Mouse (Mus musculus): Measurements from ENCODE around the gene Dnm1.

Dnm1 gene

DNA sequence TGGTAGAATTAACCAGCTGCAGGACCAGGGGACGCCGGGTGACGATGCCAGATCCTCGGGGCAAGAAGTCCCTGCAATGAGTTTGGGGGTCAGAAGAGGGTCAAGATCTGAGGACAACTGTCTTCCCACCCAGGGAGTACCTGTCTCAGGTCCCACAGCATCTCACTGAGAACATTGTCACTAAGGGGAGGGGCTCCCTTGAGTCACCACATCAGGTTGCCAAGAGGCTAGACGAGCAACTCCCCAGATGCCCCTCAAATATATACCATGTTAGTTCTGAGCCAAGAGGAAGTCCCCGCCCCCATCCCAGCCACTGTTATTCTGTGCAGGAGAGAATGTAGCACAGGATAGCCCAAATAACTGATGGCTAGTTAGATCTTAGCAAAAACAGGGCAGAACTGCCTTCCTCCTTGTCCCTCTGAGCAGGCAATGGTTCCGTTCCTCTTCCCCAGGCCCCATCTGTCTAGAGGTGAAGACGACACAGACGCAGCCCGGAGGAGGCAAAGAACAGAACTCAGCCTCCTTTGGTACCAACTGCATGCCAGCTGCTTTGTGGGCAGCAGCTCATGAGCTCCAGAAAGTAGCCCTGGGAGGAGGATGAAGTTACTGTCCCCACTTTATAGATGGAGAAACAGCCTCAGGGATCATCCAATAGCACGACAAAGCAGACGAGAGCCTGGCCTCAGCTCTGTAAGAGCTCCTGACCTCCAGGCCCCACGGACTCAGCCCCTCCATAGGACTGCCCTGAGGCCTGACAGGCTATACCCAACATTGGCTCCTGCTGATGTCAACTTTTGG is 12.1 kb downstream of the Dnm1 start:
- no peak for DNase-seq (ENCODE audit: inconsistent age in 2 of 2, low spot score in 1 of 2)

DNA sequence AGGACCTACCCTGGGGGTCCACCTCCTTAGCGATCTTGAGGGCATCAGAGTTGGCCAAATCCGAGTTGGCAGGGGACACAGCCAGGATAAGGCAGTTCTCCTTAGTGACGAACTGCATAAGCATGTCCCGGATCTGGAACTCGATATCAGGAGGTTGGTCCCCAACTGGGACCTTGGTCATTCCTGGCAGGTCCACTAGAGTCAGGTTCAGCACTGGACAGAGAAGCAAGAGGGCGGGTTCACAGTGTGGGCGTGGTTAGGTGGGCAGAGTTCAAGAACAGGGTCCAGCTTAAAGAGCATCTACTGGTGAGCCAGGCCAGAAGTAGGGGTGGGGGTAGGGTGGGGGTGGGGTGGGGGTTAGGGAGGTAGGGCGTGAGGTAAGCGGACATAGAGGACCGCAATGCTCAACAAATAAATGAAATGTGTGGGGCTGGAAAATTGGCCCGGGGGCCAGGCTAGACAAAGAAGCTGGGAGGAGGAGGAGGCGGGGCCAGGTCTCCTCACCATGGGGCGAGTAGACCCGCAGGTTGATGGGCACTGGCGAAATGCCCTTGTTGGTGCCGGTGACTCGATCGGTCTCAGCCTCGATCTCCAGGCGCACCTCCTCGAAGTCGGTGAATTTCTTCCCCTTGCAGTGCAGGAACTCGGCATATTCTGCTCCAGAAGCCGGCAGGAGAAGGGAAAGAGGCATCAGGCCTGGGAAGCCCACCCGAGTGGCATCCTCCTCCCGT is 13.1 kb downstream of the Dnm1 start:
- DNase-seq (ENCODE audit: inconsistent age in 2 of 2, low spot score in 1 of 2) = no peak

GRCm38 (mm10) chr2:32335888-32336287 is 17.2 kb downstream of the Dnm1 start:
- no peak for DNase-seq (ENCODE audit: inconsistent age in 2 of 2, low spot score in 1 of 2)

DNA sequence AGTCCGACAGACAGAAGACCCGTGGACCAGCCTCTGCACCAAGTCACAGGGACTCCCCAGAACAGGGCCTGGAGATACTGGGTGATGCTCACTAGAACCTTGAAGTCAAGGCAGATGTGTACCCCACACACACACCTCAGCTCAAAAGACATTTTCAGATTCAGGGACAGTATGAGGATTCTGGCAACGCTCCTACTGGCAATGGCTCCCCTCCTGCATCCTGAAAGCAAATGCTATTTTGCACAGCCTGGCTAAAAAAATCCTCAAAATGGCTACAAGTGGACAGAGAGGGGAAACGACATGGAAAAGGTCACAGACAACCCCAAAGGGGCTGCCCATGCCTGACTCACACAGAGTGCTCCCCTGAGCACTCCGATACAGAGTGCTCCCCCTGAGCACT is 21.0 kb downstream of the Dnm1 start:
- DNase-seq (ENCODE audit: inconsistent age in 2 of 2, low spot score in 1 of 2) = no peak

DNA sequence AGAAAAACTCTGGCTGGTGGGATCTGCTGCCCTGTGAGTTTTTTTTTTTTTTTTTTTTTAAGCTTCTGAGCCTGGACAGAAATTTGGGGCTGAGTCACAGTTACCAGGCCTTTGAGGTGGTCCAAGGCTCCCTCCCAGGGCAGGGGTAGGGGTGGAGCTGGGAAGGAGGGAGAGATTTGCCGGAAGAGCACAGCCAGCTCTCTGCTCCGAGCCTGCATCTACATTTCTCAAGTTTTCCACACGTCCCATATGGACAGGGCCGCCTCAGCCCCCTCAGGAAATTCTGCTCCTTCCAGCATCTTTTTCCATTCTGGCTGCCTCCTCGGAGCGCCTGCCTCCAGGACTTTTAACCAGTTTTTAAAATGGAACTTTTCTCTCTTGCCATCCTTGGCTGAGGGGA is 23.6 kb downstream of the Dnm1 start:
- no peak for DNase-seq (ENCODE audit: inconsistent age in 2 of 2, low spot score in 1 of 2)

- DNase-seq (ENCODE audit: inconsistent age in 2 of 2, low spot score in 1 of 2) = peak in 1 of 2 experiments; percentile 30
Measured at GRCm38 (mm10) chr2:32328911-32329460, 24.2 kb downstream of the Dnm1 start.

- no peak for DNase-seq (ENCODE audit: inconsistent age in 2 of 2, low spot score in 1 of 2)
Measured at GRCm38 (mm10) chr2:32327200-32327599, 25.9 kb downstream of the Dnm1 start.

- DNase-seq (ENCODE audit: inconsistent age in 2 of 2, low spot score in 1 of 2) = peak; percentile 41 to 68
Measured at GRCm38 (mm10) chr2:32325342-32325741, 27.8 kb downstream of the Dnm1 start.

- no peak for DNase-seq (ENCODE audit: inconsistent age in 2 of 2, low spot score in 1 of 2)
Measured at GRCm38 (mm10) chr2:32324322-32324721, 28.8 kb downstream of the Dnm1 start.

GRCm38 (mm10) chr2:32322754-32323741 is 30.1 kb downstream of the Dnm1 start:
- DNase-seq (ENCODE audit: inconsistent age in 2 of 2, low spot score in 1 of 2) = no peak

- no peak for DNase-seq (ENCODE audit: inconsistent age in 2 of 2, low spot score in 1 of 2)
Measured at GRCm38 (mm10) chr2:32321591-32322298, 31.4 kb downstream of the Dnm1 start.

DNA sequence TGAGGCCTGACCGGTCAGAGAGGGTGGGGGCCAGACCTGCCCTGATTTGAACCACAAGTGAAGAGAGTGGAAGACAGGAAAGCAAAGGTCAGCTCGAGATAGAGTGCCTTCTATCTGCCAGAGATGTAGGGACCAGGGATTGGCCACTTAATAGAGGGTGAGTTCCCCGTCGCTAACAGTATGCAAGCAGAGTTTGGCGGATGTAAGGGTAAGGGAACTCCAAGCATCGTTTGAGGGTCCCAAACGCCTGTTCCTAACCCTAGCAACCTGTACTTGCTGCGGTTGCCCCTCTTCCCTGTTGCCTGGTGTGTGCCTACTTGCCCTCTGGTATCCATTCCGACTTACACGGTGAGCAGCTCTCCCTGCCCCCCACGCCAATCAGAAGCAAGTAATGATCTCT is 32.4 kb downstream of the Dnm1 start:
- no peak for DNase-seq (ENCODE audit: inconsistent age in 2 of 2, low spot score in 1 of 2)

DNA sequence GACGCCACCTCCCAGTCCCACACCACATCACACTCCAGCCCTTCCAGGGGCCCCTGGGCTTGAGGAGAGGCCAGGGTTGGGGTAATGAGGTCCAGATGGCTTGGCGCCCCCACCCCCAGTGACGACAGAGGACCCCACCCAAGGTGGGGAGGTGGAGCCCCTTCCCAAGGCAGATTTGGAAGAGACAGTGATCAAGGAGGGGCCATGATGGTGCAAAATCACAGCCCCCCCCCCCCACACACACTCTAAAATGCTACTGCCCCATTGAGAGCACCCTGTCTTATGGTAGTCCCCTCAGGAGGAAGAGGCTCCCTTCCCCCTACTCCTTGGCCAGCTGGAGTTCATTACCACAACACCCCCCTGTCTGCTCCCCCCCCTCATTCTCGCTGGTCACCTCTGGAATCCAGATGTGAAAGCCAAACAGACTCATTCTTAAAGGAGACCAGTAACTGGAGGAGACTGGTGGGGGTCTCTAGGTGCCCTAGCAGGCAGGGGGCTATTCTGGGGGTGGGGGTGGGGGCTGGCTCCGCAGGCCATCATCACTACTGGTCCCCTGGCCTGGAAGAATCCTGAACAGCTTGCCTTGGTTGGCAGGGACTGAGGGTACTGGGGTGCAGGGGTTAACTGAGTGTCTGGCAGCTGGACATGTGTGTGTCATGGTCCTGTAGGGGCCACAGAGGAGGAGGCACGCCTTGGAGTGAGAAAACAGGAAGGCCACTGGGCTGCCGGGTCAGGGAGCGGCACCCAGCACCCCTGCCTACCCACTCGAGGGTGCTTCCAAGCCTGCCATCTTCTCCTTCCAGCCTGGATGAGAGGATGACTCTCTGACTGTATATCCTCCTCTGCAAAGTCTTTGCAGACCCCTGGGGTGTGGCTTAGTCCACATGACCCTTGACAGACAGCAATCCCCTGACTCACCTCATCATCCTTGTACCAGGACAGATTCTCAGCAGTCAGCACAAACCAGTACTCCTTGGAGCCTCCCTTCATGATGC is 33.3 kb downstream of the Dnm1 start:
- no peak for DNase-seq (ENCODE audit: inconsistent age in 2 of 2, low spot score in 1 of 2)

GRCm38 (mm10) chr2:32318709-32319585 is 34.2 kb downstream of the Dnm1 start:
- DNase-seq (ENCODE audit: inconsistent age in 2 of 2, low spot score in 1 of 2) = no peak

DNA sequence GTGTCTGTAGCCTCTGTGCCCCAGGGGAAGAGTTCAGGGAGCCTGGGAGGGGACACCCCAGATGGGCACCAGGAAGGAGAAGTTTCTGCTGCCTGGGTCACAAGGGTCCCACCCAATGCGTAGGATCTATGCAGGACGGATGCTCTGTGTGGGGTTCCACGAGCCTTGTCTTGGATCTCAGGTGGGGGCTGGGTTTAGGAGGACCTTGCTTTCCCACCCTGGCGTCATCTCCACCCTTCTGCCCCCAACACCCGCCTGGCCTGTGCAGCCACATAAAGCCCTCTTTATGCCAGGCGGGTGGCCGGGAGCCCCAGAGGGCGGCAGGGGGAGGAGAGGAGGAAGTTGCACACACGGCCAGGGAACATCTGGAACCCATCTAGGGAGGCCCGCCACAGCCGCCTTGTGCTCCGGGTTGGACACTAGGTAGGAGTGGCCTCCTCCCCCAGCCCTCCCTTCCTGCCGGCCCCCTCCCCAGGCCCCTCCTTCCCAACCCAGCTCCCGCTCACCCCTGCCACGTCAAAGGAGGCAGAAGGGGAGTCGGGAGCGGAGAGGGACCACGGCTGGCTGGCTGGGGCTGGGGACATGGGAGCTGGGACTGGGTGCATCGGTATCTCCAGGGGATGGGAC is 35.2 kb downstream of the Dnm1 start:
- DNase-seq (ENCODE audit: inconsistent age in 2 of 2, low spot score in 1 of 2) = peak in 1 of 2 experiments; percentile 39

DNA sequence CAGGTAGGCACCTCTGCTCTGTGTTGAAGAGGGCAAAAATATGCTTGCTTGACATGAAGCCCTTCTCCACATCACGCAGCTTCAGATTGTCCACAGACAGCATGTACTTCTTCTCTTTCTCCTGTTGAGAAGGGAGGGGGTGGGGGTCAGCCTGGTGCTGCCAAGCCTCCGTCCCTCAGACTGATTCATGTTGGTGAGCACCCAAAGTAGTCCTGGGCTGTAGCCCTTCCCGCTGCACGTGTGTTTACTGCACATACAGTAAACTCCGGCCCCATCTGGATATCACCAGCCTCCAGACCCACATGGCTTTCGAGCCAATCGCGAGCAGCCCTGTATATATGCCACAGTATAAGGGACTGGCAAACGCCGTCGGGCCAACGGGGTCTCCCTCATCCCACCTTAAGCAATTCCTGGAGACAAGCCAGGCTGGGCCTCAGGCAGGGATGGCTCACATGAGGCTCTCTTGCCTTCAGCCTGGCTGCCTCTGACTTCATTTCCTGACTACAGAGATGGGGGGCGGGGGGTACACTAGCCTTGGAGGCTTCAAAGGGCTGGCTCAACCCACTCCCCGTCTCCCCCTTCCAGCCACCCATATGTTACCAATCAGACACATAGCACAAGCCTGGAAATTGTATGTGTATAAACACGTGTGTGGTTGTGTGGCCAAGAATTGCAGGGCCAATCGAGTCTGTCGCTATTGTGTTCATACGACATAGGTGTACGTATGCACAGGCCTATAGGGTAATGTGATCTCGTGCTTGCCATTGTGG is 36.1 kb downstream of the Dnm1 start:
- no peak for DNase-seq (ENCODE audit: inconsistent age in 2 of 2, low spot score in 1 of 2)

- no peak for DNase-seq (ENCODE audit: inconsistent age in 2 of 2, low spot score in 1 of 2)
Measured at GRCm38 (mm10) chr2:32315751-32316150, 37.4 kb downstream of the Dnm1 start.

Data from adrenal gland, adult (tissue).